Mouse (Mus musculus) brain, adult 2 months (tissue): ENCODE data around the gene Gabrg3.
A peak's percentile ranks its signal among the peaks of the same experiment; 100 is the strongest.

Experiments used
- DNase-seq: peaks from one replicate; pipeline ENCODE4 v3.0.0; 2011; ENCODE audit warnings: low read depth, low spot score

The Gabrg3 gene

GRCm38 (mm10) chr7:57065398-57065797 is 321.6 kb downstream of the Gabrg3 start:
- peak; percentile 34 for DNase-seq

GRCm38 (mm10) chr7:57050906-57051635 is 335.9 kb downstream of the Gabrg3 start:
- DNase-seq = peak; percentile 60

DNA sequence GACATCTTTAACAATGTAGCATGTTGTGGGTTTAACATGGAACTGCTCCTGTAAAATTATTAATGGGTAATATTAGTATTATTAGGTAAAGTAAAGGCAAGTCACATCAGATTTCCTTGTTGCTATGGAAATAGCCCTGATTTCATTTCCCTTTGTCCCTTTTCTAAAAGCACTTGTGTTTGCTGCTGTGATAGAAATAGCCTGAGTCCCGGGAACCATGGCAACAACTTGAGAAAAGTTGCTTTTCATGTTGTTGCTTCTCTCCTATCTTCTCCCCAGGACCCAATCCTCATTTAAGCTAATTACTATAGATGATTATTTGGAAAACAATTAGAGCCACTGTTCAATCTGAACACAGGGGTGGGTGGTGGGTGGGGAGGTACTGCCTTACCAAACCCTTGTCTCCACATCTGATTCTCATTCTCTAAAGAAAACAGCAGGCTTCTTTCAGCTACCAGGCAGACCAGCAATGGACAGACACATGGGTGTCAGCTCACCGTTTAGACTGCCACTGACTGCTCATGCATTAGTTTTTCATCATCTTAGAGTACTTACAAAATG is 349.0 kb downstream of the Gabrg3 start:
- DNase-seq = peak; percentile 72

DNA sequence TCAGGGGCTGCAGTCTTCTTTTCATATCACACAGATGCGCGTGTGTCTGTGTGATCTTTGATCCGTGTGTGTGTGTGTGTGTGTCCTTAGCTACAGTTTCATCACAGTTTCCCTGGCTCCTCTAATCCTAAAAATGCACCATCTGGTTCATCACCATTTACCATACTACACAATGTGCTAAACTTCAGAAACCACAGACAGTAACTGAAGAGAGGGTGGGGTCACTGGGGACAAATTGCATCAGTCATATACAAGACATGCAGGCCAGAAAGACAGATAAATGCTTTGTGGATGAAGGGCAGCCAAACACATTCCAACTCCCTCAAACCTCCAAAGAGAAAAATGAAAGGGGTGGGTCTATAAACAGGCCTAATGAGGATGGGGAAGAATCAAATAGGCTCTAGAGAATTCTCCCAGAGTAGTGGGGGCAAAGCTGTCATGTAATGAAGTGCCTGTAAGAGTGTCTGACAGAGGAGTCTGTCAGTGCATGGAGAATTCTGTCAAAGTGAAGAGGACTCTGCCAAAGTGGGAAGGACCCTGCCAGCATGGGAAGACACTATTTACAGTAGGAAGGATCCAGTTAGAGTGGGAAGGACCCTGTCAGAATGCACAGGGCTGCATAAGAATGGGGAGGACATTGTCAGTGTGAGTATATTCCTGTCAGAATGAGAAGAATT is 386.3 kb downstream of the Gabrg3 start:
- DNase-seq = no peak

- DNase-seq = peak; percentile 47
These were observed 389.0 kb downstream of the Gabrg3 start for GRCm38 (mm10) chr7:56997713-56998624.

- DNase-seq = peak; percentile 35
These were observed 440.6 kb downstream of the Gabrg3 start for GRCm38 (mm10) chr7:56946398-56946797.

- peak; percentile 67 for DNase-seq
These were observed 445.4 kb downstream of the Gabrg3 start for GRCm38 (mm10) chr7:56941606-56942005.

DNA sequence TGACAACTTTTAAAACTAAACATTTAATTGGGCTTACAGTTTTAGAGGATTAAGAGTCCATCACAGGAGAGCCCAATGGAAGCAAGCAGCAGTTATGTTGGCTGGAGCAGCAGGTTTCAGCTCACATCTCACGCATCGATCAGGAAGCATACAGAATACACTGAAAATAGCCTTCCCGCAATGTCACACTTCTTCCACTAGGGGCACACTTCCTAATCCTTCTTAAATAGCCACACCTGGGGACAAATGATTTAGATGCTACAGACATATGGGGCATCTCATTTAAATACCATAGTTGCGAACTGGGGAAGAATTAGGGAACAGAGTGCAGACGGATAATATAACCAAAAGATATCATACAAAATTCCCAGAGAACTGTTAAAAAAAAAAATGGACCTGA is 449.0 kb downstream of the Gabrg3 start:
- DNase-seq = no peak

DNA sequence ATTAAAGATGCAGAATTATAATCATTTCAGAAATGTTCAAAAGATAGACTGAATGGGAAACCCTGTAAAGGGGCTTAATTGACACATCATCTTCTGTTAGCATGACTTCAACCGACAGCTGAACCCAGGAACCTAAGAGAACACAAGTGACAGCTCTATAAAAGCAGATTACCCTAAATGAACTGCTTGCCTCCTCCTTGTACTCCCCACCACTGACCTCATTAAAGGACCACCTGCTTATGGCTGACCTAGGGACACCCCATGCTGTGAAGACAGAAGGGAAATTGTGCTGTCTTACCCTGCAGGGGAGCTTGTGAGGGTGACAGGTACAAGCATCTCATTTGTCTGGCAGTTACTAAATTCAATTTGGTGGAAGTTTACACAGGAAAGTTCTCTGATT is 467.5 kb downstream of the Gabrg3 start:
- no peak for DNase-seq

DNA sequence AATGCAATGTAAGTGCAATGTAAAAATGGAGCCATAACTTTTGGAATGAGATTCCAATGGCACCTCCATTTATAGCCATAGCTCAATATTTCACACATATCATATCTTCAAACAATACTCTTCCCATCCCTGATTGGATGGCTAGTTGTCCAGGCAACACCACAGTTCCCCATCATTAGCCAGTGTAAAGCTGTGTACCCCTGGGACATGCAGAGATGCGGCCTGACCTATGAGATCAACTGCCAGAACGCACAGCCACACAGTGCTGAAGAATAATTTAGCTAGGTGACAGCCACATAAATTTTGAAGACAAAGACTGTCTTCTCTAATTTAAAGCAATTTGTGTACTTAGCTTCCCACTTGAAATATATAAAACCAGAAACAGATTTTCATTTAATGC is 472.1 kb downstream of the Gabrg3 start:
- no peak for DNase-seq

GRCm38 (mm10) chr7:56899762-56900161 is 487.2 kb downstream of the Gabrg3 start:
- peak; percentile 15 for DNase-seq

DNA sequence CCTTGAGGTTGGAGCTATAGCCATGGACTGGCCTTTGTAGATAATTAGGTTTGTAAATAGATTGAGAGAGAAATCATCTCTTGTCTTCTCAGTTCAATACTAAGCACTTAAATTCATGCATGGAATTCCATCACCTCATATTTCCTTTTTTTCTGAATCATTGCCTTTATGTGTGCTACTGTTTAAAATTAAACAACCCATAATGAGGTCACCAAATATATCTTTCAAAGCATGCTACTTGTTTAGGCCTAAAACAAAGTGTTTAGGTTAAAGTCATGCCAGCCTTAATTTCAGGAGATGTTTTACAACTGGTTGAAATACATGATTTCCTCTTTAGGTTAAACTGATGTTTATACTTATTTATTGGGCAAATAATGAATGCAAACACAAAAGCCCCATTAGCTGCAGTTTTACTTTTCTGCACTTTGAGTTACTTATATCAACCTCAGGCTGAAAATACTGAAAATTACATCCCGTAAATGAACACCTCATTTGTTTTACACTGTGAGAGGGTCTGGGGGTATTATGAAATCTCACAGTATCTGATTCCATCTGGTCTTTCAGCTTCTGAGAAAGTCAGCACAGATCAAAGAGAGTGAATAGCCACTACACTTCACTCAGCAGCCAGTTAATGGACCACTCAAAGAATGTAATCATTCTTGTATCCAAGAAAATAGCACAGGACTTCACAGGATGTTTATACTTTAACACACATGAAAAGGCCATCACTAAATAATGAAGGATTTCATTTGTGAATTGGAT is 519.5 kb downstream of the Gabrg3 start:
- no peak for DNase-seq

DNA sequence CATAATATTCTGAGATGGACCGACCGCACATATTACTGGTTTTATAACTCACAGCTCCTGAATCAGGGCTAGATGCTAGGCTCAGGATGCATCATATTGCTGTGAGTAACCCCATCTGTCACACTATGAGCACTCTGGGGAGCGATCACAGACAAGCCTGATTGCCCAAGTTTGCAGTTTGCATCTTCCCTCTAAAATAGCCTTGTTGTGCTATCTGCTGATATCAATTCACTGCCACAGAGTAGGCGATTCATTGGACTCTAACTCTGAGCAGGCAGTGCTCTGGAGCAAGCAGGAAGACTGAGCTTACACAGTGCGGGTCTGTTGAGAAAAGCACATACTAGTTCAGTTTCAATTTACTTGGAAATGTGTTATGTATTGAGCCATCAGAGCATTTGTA is 543.4 kb downstream of the Gabrg3 start:
- peak; percentile 76 for DNase-seq

- peak; percentile 58 for DNase-seq
These were observed 561.5 kb downstream of the Gabrg3 start for GRCm38 (mm10) chr7:56825446-56825845.

DNA sequence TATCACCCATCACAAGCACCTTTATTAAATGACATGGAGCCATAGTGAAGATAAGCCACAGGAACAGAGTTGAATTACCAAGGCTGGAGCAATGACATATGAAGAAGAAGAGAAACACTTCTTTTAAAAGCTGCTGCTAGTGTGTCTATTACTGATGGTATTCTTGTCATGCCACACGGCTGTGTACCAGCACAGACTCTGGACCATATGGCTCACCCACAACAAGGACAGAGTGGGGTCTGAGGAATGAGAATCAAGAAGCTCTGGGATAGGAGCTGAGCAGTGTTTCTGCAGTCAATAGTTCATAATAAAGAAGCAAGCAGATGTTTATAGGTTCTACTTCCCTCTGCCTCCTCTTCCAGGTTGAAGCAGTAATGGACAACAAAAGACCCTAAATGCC is 585.1 kb downstream of the Gabrg3 start:
- peak; percentile 39 for DNase-seq

- DNase-seq = peak; percentile 64
These were observed 607.9 kb downstream of the Gabrg3 start for GRCm38 (mm10) chr7:56779122-56779521.

DNA sequence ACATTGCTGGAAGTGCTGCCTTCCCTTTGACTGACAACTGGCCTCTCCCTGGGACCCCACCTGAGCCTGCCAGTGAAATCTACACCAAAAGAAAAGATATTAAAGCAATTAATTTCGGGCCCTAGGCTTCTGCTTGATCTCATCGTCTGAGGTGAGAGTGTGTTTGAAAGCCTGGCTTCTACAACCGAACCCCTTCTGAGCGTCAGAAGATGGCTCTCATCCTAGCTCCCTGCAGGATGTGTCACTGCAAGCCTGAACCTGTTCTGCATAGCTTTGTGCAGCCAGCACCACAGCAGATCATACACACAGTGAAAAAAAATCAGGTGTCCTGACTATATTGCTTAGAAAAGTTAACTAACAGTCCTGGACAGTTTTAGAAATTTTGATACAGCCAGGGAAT is 618.8 kb downstream of the Gabrg3 start:
- peak; percentile 77 for DNase-seq

DNA sequence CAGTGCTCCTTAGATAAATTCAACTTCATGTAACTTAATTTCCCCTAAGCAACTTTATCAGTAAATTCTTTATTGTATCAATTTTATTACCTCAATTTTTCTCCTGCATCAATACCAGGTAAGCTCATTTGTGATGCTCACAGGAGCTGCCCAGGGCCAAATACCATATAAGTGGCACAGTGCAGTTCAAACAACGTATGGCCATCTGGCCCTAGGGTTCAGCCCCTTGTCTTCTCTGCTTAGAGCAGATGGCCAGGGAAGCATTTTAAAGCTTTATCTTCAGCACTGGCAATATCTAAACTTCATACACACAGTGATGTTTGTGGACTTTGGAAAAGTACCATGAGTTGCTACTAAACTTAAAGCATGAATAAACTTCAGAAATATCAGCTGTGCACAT is 619.2 kb downstream of the Gabrg3 start:
- peak; percentile 55 for DNase-seq

DNA sequence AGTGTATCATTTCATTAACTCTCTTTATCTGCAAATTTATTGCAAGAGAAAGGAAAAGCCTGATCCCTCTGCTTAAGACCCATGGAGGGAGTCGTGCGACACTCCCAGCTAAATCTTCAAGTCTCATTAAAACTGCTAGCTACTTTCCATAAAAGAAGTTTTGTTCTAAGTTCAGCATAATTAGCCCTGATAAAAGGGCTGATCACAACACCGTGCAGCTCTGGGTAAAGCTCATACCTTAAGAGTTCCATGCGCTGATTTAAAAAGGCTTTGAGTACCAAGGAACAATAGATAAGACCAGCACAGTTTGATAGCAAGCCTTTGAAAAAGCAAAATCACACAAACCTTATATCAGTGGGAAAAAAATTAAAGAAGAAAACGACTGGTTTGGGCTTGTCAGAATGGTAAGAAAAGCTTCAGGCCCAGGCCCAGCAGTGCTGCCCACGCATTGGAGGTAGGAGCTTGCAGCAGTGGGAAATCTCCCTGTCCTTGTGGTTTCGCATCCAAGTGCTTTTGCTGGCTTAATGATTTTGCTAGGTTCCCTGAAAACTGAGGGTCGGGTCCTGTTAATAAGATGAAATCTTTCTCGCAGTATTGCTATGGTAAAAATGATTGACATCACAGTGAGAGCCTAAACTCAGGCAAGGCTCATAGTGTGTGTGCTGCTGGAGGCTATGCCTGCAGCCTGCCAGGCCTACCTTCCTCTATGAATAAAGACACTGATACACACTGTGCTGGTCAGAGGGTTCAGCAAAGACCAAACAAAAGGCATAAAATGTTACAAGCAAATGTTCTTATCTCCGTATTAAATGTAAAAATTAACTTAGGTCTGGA is 621.2 kb downstream of the Gabrg3 start:
- peak; percentile 76 for DNase-seq

GRCm38 (mm10) chr7:56729225-56729624 is 657.8 kb downstream of the Gabrg3 start:
- peak; percentile 31 for DNase-seq
